Mouse (Mus musculus): ENCODE measurements at regions not wholly inside any gene's neighbourhood (a gene's known extent, or its start where the extent isn't known, plus 50 kb on each side); places are given as distances from the start of the nearest gene placed in this dataset.

DNA sequence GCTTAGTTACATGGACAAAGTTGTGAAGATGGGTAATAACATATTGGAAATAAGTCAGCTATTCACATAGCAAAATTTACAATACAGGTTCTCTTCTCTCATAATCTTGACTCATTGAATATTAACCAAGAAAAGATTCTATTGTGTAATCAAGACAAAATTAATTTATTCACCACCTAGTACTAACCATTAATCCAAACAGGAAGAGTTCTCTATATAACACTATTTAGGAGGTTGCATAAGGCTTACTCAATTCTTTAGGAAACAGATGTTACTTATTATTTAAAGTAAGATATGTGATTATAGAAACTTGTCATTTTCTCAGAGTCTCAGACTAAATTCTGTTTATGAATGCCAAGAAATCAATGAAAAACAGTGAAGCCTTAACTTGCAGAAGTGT is 600.4 kb upstream of the Tusc1 start:
- DNase-seq, result no peak

DNA sequence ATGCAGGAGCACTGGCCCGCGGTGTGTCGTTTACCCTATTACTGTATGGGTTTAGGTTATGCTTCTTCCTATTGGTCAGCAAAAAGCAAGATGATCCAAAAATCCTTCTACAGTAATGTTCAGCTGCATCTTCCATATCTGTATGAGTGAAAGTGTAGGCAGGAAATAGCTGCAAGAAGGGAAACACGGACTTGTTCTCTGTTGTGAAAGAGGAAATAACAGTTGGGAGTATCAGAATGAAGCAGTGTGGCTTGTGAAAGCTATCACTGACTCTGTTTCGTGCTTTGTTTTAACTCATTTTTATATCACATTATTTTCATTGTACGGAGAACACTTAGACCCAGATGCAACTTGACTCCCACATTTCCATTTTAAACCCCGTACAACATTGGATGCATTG is 591.8 kb upstream of the Tusc1 start:
- DNase-seq, result no peak

DNA sequence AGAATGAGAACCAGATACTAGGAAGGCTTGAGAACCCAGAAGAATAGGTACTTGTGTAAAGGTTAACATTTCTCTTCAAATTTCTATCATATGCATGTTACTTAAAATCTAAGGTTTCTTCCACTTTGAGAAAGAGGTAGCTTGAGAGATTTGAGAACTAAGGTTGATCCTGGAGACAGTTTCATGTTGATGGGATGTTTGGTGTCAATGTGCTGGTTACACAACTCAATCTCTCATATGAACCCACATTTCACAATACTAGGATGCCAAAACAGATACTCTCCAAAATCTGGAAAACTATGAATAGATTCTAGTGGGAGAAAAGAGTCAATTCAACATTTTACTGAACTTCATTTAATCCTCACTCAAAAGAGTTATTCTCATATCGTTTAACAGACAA is 589.1 kb upstream of the Tusc1 start:
- DNase-seq, result no peak

DNA sequence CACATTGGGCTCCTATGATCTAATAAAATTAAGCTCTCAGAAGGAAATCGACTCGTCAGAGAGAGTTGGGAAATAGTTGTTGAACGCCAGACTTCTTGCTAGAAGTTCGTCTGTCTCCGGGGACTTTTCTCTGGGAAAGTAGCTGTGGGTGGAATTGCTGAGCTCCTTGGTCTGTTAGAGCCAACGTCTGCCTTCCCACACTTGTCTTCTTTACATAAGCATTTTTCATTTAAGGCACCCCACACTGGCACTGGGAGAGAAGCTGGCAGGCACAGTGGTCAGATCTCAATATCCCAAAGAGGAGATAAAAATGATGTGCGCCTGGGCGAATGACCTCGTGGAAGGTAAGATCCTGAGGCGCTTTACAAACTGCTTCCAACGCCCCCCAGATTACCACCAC is 551.3 kb upstream of the Tusc1 start:
- DNase-seq, result no peak

DNA sequence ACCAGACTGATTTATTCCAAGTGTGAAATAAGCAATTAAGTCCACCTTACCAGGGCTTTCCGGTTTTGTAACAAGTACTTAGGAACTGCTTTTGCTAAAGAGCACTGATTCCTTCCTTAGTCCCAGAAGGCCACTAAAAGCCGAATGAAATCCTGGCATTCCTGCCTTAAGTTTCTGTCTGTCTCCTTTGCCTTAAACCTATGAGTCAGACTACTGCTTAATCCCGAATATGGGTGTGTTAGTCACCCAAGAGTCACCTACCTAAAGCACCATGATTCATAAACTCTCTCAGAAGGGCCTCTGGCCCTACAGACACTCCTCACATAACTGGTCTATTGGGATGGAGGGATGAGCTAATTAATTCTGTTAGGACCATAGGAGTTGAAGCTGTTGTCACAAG is 546.0 kb upstream of the Tusc1 start:
- no peak for DNase-seq

DNA sequence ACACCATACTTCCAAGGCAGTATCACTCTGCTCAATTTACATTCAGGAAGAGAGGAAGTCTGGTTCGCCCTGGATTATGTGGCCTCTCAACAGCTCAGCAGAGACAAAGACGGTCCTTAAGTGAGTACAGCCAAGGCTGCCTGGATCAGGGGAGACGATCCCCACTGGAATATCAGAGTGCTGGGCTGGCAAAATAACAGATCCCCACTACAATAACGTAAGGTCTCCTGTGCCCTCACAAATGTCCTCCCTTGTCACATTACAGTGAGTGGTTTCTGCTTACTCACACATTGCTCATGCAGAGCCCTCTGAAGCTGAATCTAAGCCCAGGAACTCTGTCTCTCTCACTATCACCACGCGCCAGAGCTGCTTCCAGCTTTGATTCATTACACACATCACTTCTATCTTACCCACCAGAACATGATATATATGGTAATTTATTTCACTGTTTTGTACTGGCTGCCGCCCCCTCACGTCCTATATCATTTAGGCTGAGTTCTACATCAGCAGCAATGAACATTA is 544.1 kb upstream of the Tusc1 start:
- DNase-seq, result no peak

DNA sequence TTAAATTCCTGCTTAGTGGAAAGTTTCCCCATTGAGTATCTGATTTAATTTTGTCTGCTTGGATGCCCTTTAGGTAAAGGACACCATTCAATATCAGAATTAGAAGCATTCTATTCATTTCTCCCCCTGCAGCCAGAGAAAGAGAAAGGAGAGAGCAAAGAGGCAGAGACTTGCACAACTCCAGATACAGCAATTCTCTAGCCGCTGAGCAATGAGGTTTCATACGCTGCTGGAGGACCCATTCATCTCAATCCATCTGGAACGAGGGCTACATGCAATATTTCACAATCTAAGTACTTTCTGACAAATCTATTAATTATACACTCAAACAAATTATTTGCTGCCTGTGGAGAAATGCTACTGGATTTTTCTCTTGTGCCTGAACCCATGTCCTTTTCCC is 538.0 kb upstream of the Tusc1 start:
- no peak for DNase-seq

DNA sequence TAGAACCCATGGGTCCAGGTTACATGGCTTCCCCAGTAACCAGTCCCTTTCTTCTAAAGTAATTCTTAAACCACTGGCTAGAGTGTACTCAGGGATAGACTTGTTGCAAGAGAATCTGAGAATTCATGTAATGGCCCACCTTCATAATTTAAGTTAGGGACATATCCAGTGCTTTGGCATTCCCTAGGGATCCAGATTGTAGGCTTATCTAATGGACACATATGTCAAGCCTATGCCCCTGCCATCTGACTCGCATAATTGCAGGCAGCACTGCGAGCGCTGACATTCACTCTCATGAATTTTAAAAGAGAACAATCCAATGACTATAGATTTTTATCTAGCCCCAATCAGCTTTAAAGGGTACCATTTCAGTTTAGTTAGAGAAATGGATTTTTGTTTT is 518.1 kb upstream of the Tusc1 start:
- DNase-seq, result no peak

DNA sequence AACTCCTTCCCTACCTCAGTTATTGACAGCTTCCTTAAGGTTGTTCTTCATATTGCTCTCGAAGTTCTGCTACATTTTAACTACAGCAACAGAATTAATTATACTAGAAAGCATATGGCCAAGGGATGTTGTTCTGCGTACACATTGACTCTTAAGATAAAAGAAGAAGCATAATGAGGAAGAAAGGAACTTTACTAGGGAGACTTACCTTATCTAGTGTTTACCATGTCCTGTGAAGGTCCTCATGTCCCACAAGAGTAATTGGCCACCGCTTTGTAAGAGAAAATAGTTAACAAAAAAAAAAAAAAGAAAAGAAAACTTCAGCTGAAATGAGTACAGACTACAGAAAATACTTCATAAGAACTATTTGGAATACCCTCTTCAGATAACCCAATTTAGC is 513.9 kb upstream of the Tusc1 start:
- no peak for DNase-seq

DNA sequence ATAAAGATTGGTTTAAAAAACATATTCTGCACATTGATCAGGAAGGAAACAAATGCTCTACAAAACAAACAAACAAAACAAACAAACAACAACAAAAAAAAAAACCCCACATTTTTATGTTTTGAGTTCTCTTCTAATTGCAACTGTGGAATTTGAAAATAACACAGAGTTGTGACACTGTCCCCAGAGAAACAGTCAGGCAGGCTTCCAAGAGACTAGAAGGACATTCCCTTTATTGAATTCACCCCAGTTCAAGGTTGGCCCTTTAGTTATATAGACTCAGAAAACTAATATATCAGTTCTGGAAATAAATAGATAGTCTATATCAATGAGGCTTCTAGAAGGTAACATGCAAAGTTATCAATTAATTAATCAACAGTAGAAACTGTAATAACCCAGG is 495.4 kb upstream of the Tusc1 start:
- no peak for DNase-seq

DNA sequence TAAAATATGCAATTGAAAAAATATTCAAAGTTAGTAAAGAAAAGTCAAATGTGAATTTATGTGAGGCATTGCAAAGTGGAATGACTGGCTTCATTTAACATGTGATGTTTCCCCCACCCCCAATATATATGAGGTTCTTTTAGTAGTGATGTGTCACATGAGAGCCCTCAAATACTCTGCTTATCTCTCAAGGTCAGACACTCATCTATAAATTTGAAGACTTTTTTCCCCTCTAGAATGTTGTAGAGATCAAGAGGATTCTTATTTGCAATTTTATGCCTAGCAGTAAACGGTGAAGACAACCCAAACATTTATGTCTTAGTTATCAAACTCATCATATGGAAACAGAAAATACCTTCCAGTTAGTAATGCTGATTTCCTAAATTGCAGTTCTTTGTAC is 457.8 kb upstream of the Tusc1 start:
- DNase-seq, result no peak

DNA sequence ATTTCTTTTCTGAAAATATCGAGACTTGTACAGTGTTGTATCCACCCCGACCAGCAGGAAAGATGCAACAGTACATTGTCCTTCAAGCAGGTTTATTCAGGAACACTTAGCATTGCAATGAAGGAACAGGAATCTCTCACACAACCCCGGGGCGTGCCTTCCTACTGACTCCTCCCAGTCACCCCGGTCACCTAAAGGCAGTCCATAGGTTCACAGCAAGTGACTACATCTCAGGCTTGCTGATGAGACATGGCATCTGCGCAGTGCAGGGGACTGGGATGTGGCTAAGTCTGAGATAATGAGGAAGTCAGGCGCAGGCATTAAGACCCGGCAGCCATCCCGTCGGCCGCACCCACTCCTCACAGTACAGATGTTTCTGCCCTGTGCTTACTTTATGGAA is 454.8 kb upstream of the Tusc1 start:
- DNase-seq, result no peak

DNA sequence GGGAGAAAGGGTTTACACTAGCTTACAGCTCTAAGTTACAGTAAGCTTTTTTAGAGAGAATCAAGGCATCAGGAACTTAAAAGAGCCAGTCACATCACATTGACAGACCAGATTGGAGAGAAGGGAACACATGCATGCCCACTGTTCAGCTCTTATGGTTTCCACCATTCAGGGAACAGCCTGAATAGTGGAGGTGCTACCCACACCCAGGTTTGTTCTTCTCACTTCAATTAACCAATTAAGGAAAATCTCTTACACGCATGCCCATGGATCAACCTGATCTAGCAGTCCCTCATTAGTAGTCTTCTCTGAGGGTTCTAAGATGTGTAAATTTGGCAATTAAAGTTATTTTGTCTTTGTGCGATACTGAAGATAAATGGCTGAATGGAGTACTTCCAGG is 419.2 kb upstream of the Tusc1 start:
- no peak for DNase-seq

DNA sequence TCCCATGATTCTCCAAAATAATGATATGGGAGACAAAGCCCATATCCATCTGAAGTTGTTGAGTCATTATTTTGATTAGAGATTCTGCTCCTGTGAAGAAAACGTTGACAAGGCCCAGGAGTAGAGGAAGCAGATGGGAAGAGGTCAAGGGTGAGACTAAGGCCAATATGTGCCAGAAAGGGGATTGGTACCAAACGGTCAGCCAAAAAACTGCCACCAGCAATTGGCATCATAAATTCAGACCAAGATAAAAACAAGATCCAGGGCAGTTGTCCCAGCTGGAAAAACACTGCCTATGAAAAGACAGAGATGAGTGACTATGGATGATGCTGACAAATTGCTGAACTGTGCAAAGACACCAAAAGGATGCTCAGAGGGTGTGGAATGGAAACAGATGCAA is 411.0 kb upstream of the Tusc1 start:
- DNase-seq, result no peak

DNA sequence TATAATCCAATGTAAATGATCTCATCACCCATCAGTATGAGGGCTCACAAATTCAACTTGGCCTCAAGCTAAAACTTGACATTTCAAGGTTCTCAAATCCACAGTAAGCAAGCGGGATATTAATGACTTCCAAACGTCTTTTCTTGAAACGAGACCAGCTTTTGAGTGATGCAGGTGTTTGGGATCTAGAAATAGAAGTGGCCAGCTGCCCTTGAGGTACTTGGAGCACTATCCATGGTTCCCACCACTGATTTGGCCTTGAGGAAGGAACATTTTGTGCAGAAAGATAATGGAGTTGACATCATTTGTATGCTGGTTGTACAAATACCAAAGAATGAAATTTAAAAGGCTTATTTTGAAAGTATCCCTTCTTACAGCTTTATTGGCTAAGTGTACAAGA is 378.4 kb upstream of the Tusc1 start:
- no peak for DNase-seq

DNA sequence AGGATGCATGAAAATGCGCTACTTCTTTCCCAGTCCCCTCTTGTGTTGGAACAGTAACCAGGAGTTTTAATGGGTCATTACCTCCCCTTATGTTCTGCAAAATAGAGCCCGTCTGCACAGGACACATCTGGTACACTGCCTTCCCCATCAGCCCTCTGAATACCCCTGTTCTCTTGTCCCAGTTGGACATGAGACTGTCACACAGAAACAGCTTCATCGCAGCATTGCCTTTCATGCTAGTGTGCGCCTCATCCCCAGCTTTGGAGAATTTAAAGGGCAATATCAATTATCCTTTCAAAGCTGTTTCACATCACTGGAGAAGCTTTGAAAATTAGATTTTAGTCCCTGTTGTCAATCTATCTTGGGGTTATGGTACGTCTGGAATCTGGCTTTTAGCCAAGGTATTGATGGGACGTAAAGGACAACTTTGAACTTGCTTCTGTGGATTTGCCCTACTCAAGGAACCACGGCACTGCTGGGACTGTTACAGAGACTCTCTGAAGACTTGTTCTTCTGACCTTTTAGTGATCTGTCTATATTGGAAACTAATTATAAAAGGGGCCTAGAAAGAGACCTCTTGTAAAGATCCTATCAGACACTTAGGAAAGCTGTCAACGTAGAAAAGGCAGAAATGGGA is 341.2 kb upstream of the Tusc1 start:
- no peak for DNase-seq

DNA sequence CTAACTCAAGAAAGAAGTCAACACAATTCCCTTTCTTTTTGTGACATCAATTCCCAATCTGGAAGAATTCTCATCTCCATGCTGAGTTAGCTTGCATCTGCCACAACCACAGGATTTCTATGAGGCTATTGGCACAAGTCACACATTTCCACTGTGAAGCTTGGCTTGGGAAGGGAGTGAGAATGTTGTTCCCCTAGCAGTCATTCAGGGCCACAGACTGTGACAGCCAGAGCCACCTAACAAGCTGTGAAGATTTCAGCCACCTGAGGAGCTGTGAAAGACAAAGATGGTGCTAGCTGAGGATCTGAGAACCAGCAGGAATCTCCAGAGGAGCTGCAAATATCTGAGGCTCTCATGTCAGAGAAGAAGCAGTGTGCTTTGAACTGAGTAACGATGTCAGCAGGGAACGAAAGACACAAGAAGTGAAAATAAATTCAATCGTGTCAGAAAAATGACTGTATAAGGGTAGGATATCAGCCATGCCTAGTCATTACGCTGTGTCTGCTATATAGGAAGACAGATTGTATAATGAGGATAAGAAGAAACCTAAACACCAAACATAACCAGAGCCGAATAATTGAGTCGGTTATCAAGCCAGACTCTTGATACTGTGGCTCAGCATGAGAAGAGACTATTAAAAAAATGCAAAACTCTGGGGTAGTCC is 340.6 kb upstream of the Tusc1 start:
- peak; percentile 10 to 15 for DNase-seq

DNA sequence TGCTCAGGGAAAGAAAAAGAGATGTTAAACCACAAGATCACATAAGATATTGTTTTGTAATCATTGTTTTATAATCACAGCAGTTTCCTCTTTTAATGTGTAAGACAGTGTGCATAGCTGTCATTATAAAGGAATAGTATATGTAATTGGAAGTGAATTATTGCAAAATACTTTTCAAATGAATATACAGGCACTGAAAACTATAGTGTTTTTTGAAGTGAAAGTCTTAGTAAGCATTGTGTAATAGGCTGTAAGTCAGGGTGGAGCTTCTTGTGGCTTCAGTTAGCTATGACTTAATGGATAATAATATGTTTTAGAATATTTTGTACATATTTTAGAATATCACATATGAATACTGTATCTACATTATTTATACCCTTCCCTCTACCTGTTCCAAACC is 333.7 kb upstream of the Tusc1 start:
- DNase-seq, result no peak

DNA sequence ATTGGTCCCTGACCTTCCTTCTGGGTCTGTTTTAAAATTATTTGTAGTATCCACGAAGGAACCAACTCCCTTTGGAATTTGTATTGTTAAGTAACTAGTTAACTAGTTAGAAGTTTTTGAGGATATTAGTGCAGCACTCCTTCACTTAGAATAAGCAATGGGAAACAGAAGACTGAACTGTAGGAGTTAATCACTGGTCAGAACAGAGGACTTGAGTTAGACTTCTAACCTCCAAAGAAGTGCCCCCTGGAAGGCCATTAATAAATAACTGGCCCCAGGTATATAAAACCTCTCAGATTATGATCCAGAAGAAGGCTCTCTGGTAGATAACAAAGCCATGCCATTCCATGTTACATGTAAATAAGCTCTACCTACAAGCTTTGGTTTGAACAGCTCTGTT is 329.0 kb upstream of the Tusc1 start:
- DNase-seq, result no peak

DNA sequence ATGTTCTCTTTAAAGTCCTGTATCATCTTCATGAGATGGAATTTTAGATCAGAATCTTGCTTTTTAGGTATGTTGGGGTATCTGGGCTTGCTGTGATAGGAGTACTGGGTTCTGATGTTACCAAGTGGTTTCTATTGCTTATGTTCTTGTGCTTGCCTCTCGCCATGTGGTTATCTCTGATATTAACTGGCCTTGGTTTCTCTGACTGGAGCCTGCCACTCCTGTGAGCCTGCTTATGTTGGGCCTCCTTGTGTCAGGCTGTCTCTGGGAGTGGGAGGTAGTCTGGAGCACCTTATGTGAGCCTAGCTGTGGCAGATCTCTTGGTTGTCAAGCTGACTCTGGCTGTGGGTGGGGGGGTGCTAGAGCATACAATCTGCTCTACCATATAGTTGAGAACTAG is 302.9 kb upstream of the Tusc1 start:
- no peak for DNase-seq

DNA sequence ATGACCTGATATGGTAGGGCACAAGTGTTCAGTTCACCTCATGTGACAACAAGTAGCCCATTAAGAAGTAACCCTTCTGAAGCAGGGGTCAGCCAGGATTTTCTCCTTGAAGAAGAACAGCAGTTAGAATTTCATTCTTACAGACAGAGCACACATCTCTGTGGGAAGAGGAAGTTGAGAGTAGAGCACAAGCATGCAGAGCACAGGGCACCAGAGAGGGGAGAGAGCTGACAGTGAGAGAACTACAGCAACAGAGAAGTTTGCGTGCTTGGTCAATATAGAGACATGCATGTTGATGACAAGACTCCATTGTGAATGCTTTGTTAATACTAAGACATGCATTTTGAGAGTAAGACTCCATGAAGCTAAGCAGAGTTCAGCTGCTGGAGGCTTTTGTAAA is 263.2 kb upstream of the Tusc1 start:
- DNase-seq, result no peak

DNA sequence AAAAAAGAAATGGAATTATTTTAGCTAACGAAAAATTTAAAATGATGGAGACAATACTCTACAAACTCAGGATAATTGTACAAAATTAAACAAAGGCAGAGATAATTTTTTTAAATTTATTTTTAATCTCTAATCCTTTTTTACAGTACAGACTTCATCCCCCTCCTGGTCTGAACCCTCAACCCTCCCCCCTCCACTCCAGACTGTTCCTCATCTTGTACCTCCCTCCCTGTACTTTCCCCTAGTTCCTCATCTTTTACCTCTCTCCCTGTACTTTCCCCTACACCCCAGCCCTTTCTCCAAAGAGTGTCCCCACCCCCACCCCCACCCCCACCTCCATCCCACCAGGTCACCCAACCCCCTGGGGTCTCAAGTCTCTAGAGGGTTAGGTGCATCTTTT is 249.0 kb upstream of the Tusc1 start:
- no peak for DNase-seq

DNA sequence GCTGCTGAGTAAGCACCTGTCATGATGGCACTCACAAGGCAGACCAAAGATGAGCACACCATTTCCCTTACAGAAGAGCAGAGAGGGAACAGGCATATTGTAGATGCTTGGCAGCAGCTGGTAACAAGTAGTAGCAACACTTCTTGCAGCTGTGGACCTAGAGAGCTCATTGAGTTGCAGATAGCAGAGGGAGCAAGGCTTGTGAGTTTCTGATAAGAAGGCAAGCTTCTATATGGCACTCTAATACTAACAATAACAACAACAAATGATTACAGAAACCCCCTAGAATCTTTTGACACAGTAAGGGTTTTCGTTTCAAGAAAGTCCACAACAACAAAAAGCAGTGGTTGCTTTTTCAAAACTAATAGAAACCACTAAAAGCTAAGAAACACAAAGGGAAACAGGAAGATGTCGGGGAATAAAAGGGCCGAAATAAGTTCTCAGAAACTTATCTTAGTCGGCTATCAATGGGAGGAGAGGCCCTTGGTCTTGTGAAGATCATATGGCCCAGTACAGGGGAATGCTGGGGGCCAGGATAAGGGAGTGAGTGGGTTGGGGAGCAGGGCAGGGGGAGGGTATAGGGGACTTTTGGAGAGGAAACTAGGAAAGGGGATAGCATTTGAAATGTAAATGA is 248.5 kb upstream of the Tusc1 start:
- no peak for DNase-seq

DNA sequence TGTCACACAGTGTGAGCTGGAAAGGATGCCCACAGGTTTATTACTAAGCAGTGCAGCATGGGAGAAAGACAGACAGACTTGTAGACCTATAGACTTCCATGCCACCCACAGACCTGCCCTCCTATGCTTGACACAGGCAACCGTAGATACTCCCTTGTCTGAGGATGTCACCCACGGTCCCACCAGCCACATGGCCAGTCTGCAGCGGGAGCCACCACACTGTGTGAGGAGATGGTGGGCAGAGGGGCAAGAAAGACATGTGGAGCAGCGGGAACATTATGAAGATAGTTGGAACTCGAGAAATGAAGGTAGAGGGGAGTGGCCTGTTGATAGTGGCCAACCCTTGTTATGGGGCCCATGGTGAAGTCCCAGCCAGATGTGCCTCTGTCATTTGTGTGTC is 244.0 kb upstream of the Tusc1 start:
- DNase-seq, result no peak

All from cerebellum, postnatal 25 days (tissue).